Mouse (Mus musculus) olfactory bulb, adult 2 months (tissue): Measurements from ENCODE around the gene Dctpp1.

Experiments
- CTCF ChIP-seq: fragments of 200-500 bp; IDR thresholded peaks from 2 replicates; pipeline ENCODE4 v1.5.1; 2012; ENCODE audit warnings: low read depth, mild to moderate bottlenecking, low read length, moderate library complexity; ENCODE audit not compliant: insufficient read depth
- POLR2A ChIP-seq: fragments of 200-500 bp; IDR thresholded peaks from 2 replicates; pipeline ENCODE4 v1.6.1; 2012; ENCODE audit warnings: mild to moderate bottlenecking, low read depth, low read length, moderate library complexity; ENCODE audit not compliant: insufficient read depth

GRCm38 (mm10) chr7:127217901-127218642 lies 42.4 kb downstream of the Dctpp1 start:
- no peak for TF ChIP-seq CTCF
- no peak for TF ChIP-seq POLR2A
